11 mouse cellular contexts compared by ENCODE assay signal in the genomic region with DNA sequence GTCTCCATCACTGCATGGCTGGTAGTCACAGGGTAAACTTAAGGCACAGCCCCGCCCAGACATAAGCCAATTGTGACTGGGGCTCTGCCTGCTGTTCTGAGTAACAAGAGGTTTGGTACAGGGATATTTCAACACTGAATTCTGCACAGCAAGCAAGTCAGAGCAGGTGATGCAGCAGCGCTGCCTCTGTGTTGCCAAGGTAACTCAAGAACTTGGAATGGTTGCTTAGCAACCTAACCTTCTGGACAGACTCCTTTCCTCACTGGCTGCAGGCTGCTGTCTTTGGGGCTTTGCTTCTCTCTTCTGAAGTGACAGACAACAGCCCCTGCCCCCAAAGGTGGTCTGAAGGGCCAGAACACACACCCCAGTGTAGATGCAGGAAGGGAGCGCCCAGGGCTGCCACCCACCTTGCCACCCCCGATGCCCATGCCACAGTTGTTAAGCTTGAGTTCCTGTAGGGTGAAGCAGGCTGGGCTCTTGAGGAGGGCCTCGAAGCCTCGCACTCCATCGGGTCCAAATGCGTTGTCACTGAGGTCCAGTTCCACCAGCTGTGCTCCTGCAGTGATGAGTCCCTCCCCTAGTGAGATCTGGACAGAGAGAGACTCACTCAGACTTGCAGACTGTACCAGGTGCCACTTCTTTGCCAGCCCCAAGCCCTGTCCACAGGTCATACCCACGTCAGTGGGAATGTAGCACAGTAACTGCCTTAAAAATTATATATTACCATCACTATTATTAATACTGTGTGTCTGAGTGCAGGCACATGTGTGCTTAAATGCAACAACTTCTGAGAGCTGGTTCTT. TPM values are rescaled to one million over a fixed set of nuclear protein-coding genes. Genes with fewer than 3 reads are reported as not detected.
DNase-seq lines count a peak whose midpoint lies in the region; ATAC-seq lines count a peak whose summit lies in the region.
"Had no signal": no experiment of that assay in that cellular context is flagged by ENCODE, and none has a peak within 500 bp of the region (broad histone marks: within the 10 kb centered on the region; RNA-seq: fewer than 3 reads in every experiment).

No protein-coding gene starts in this region.

- no peak for ATAC-seq in CD4-positive, CD25-positive, alpha-beta regulatory T cell, adult 4 months
- ATAC-seq: Patski had no signal

- DNase-seq in embryo, embryonic 10 days (ENCODE audit: low spot score), result peak; percentile 49
- no peak for DNase-seq in embryo, embryonic 9.5 days (ENCODE audit: extremely low spot score)
- peak; percentile 71 for DNase-seq in right cerebral cortex, adult 18-20 months
- no peak for DNase-seq in right cerebral cortex, postnatal 14 days
- DNase-seq in left cerebral cortex, adult 8-10 months (ENCODE audit: low spot score in 2 of 2), result peak; percentile 40 to 80
- no peak for DNase-seq in gastrocnemius, postnatal 14 days
- no peak for DNase-seq in thymus, postnatal 10 days (ENCODE audit: low spot score in 2 of 2)
- DNase-seq: heart, postnatal 14 days; thymus, postnatal 4 days had no signal

- intact Hi-C loops in gastrocnemius, postnatal 14 days (cut with DNase I; ENCODE audit: low total_unique reads), result no loop called here

RNA-seq across cellular contexts. Expression of a gene that starts 21.4 kb away (rescaled TPM):
- 10 to 100 TPM in 3 of 4 experiments, 1 to 10 TPM in 1; 9.7 to 14.7 (median 13.1) TPM for total RNA-seq in left cerebral cortex, adult 8-10 months (2022)
- total RNA-seq in gastrocnemius, postnatal 14 days (2021), result 1 to 10 TPM in 1 of 2 experiments, under 1 TPM in 1; 0.91 to 1.8 TPM
- 1 to 10 TPM; 1.5 to 2.3 TPM for polyA plus RNA-seq in CD4-positive, CD25-positive, alpha-beta regulatory T cell, adult 4 months (2017; shearing (Covaris generic))

RNA-seq across cellular contexts. Expression of a gene that starts 26.3 kb away (rescaled TPM):
- total RNA-seq in left cerebral cortex, adult 8-10 months (2022), result 100 to 1,000 TPM; 147 to 167 (median 158) TPM
- total RNA-seq in gastrocnemius, postnatal 14 days (2021), result 10 to 100 TPM; 30.8 to 37.9 TPM
- 1 to 10 TPM; 5.4 to 7.3 TPM for polyA plus RNA-seq in CD4-positive, CD25-positive, alpha-beta regulatory T cell, adult 4 months (2017; shearing (Covaris generic))

RNA-seq across cellular contexts. Expression of a gene that starts 26.8 kb away (rescaled TPM):
- 100 to 1,000 TPM; 200 to 222 (median 212) TPM for total RNA-seq in left cerebral cortex, adult 8-10 months (2022)
- 10 to 100 TPM; 24.8 to 27.8 TPM for total RNA-seq in gastrocnemius, postnatal 14 days (2021)
- 10 to 100 TPM; 43.0 to 54.0 TPM for polyA plus RNA-seq in CD4-positive, CD25-positive, alpha-beta regulatory T cell, adult 4 months (2017; shearing (Covaris generic))

RNA-seq across cellular contexts. Expression of a gene that starts 54.8 kb away (rescaled TPM):
- total RNA-seq in left cerebral cortex, adult 8-10 months (2022), result 10 to 100 TPM; 39.8 to 45.8 (median 43.9) TPM
- 1 to 10 TPM; 5.3 to 7.2 TPM for total RNA-seq in gastrocnemius, postnatal 14 days (2021)
- polyA plus RNA-seq in CD4-positive, CD25-positive, alpha-beta regulatory T cell, adult 4 months (2017; shearing (Covaris generic)), result 10 to 100 TPM; 23.6 to 44.0 TPM

Comparison
In these comparisons a context has a peak if more than half of its experiments do, and no peak if none do; other contexts are left out.
1. DNase-seq: peak in embryo, embryonic 10 days (single experiment), right cerebral cortex, adult 18-20 months (single experiment) and left cerebral cortex, adult 8-10 months (2 of 2); none in embryo, embryonic 9.5 days (single experiment), right cerebral cortex, postnatal 14 days (single experiment), gastrocnemius, postnatal 14 days (single experiment) and thymus, postnatal 10 days (0 of 2).
2. RNA of a gene that starts 26.8 kb away (total RNA-seq): 200 to 222 TPM in left cerebral cortex, adult 8-10 months; 24.8 to 27.8 TPM in gastrocnemius, postnatal 14 days; every median in the first group is over 4 times any median in the second.